Mouse (Mus musculus) MEL (cell line): ENCODE data around the gene Mdp1. TPM values are rescaled to one million over a fixed set of nuclear protein-coding genes. Genes with fewer than 3 reads are reported as not detected.

Experiments
- DNase-seq: peaks from one replicate; pipeline ENCODE4 v3.0.0; 2011; ENCODE audit warnings: low read depth, low spot score
- H3K27ac ChIP-seq: 2 replicates; pipeline ENCODE4 v1.5.1; 2012; ENCODE audit warnings: low read depth, mild to moderate bottlenecking, control low read depth, low read length, moderate library complexity; ENCODE audit not compliant: control insufficient read depth
- H3K27me3 ChIP-seq, 2 experiments: fragments of 150-350 bp in 1 of 2; sonication (generic) in 1 of 2; 2 replicates each; pipeline ENCODE4 v1.6.1; 2012; ENCODE audit warnings: low read length in 2 of 2, mild to moderate bottlenecking in 2 of 2, improper control_type of control experiment in 1 of 2, moderate library complexity in 1 of 2; ENCODE audit not compliant: insufficient read depth in 2 of 2, control insufficient read depth in 1 of 2
- H3K36me3 ChIP-seq, 2 experiments: 2 replicates each; pipeline ENCODE4 v1.6.1; 2012 to 2014; ENCODE audit warnings: low read length in 2 of 2, improper control_type of control experiment in 1 of 2, inconsistent platforms in 1 of 2, mild to moderate bottlenecking in 1 of 2; ENCODE audit not compliant: insufficient read depth in 2 of 2, control insufficient read depth in 1 of 2
- H3K4me1 ChIP-seq, 2 experiments: fragments of 150-350 bp in 1 of 2; sonication (generic) in 1 of 2; 2 replicates each; pipeline ENCODE4 v1.6.1; 2012; ENCODE audit warnings: low read length in 2 of 2, improper control_type of control experiment in 1 of 2, mild to moderate bottlenecking in 1 of 2; ENCODE audit not compliant: insufficient read depth in 2 of 2, control insufficient read depth in 1 of 2
- H3K4me3 ChIP-seq, 2 experiments: fragments of 150-350 bp in 1 of 2; sonication (generic) in 1 of 2; 2 replicates each; pipeline ENCODE4 v1.5.1; 2012; ENCODE audit warnings: low read depth in 2 of 2, low read length in 2 of 2, mild to moderate bottlenecking in 2 of 2, moderate library complexity in 2 of 2, control low read depth in 1 of 2, improper control_type of control experiment in 1 of 2; ENCODE audit not compliant: control insufficient read depth in 1 of 2, insufficient read depth in 1 of 2
- H3K79me2 ChIP-seq: 2 replicates; pipeline ENCODE4 v1.6.1; 2012; ENCODE audit warnings: mild to moderate bottlenecking, low read length, moderate library complexity; ENCODE audit not compliant: control insufficient read depth, poor library complexity, insufficient read depth
- H3K9ac ChIP-seq: 2 replicates; pipeline ENCODE4 v1.6.1; 2012; ENCODE audit warnings: low read depth, mild to moderate bottlenecking, control low read depth, low read length, moderate library complexity; ENCODE audit not compliant: control insufficient read depth, poor library complexity, severe bottlenecking
- H3K9me3 ChIP-seq: fragments of 150-350 bp; sonication (generic); replicated peaks from 2 replicates; pipeline ENCODE4 v1.6.1; 2012; ENCODE audit warnings: mild to moderate bottlenecking, low read length, improper control_type of control experiment, moderate library complexity; ENCODE audit not compliant: insufficient read depth
- E2F4 ChIP-seq: IDR thresholded peaks from 2 replicates; pipeline ENCODE4 v1.6.1; 2011; ENCODE audit warnings: low read depth, low read length, improper control_type of control experiment, borderline replicate concordance
- ELF1 ChIP-seq: IDR thresholded peaks from 2 replicates; pipeline ENCODE4 v1.6.1; 2014; ENCODE audit warnings: low read depth, mild to moderate bottlenecking, inconsistent platforms, low read length, improper control_type of control experiment, moderate library complexity
- HCFC1 ChIP-seq: IDR thresholded peaks from 2 replicates; pipeline ENCODE4 v1.6.1; 2012; ENCODE audit warnings: low read depth, mild to moderate bottlenecking, inconsistent platforms, low read length, improper control_type of control experiment, moderate library complexity
- MAFK ChIP-seq: IDR thresholded peaks from 2 replicates; pipeline ENCODE4 v1.6.1; 2011; ENCODE audit warnings: low read depth, mild to moderate bottlenecking, low read length, improper control_type of control experiment, borderline replicate concordance
- MAX ChIP-seq: IDR thresholded peaks from 2 replicates; pipeline ENCODE4 v1.6.1; 2011; ENCODE audit warnings: low read length, improper control_type of control experiment
- MAZ ChIP-seq: IDR thresholded peaks from 2 replicates; pipeline ENCODE4 v1.6.1; 2012; ENCODE audit warnings: low read depth, mild to moderate bottlenecking, inconsistent platforms, low read length, improper control_type of control experiment
- MXI1 ChIP-seq: IDR thresholded peaks from 2 replicates; pipeline ENCODE4 v1.6.1; 2011; ENCODE audit warnings: mild to moderate bottlenecking, low read depth, low read length, improper control_type of control experiment
- NELFE ChIP-seq: IDR thresholded peaks from 2 replicates; pipeline ENCODE4 v1.6.1; 2011; ENCODE audit warnings: low read depth, low read length, improper control_type of control experiment
- NRF1 ChIP-seq: IDR thresholded peaks from 2 replicates; pipeline ENCODE4 v1.6.1; 2014; ENCODE audit warnings: low read depth, mild to moderate bottlenecking, inconsistent platforms, low read length, improper control_type of control experiment, moderate library complexity; ENCODE audit not compliant: poor library complexity, insufficient read depth, severe bottlenecking
- POLR2AphosphoS2 ChIP-seq: IDR thresholded peaks from 2 replicates; pipeline ENCODE4 v1.6.1; 2011; ENCODE audit warnings: low read length, improper control_type of control experiment
- RCOR1 ChIP-seq: IDR thresholded peaks from 2 replicates; pipeline ENCODE4 v1.6.1; 2012; ENCODE audit warnings: low read depth, mild to moderate bottlenecking, inconsistent platforms, low read length, improper control_type of control experiment
- SIN3A ChIP-seq: IDR thresholded peaks from 2 replicates; pipeline ENCODE4 v1.6.1; 2012; ENCODE audit warnings: low read length, improper control_type of control experiment, inconsistent platforms
- SMC3 ChIP-seq: IDR thresholded peaks from 2 replicates; pipeline ENCODE4 v1.6.1; 2011; ENCODE audit warnings: low read depth, low read length, improper control_type of control experiment
- TAL1 ChIP-seq: IDR thresholded peaks from 2 replicates; pipeline ENCODE4 v1.6.1; 2012; ENCODE audit warnings: mild to moderate bottlenecking, inconsistent platforms, low read length, moderate library complexity, mixed read lengths
- TCF12 ChIP-seq: IDR thresholded peaks from 2 replicates; pipeline ENCODE4 v1.6.1; 2014; ENCODE audit warnings: low read depth, mild to moderate bottlenecking, inconsistent platforms, low read length, improper control_type of control experiment, moderate library complexity
- UBTF ChIP-seq: IDR thresholded peaks from 2 replicates; pipeline ENCODE4 v1.6.1; 2012; ENCODE audit warnings: low read depth, mild to moderate bottlenecking, inconsistent platforms, low read length, improper control_type of control experiment, moderate library complexity, borderline replicate concordance; ENCODE audit not compliant: insufficient read depth
- USF1 ChIP-seq: IDR thresholded peaks from 2 replicates; pipeline ENCODE4 v1.6.1; 2014; ENCODE audit warnings: low read depth, mild to moderate bottlenecking, inconsistent platforms, low read length, improper control_type of control experiment, moderate library complexity
- USF2 ChIP-seq, 2 experiments: IDR thresholded peaks; 2 replicates each; pipeline ENCODE4 v1.6.1; 2011 to 2012; ENCODE audit warnings: improper control_type of control experiment in 2 of 2, low read length in 2 of 2, borderline replicate concordance in 1 of 2, inconsistent platforms in 1 of 2, low read depth in 1 of 2, mild to moderate bottlenecking in 1 of 2; ENCODE audit not compliant: insufficient read depth in 1 of 2
- ZMIZ1 ChIP-seq: IDR thresholded peaks from 2 replicates; pipeline ENCODE4 v1.6.1; 2012; ENCODE audit warnings: low read depth, mild to moderate bottlenecking, inconsistent platforms, low read length, improper control_type of control experiment, moderate library complexity
- polyA plus RNA-seq, 2 experiments: library from polyadenylated mRNA; stranded (reverse) in 1 of 2; unstranded in 1 of 2; fragments of >175 nt in 1 of 2; fragments of >200 nt in 1 of 2; gene quantifications; 2 replicates each; pipeline versions ENCODE4 v1.2.1 to v1.2.4; 2012; ENCODE audit warnings: low replicate concordance in 2 of 2, low read depth in 1 of 2; ENCODE audit not compliant: insufficient read length in 2 of 2, insufficient read depth in 1 of 2, missing spikeins in 1 of 2
- total RNA-seq: library from RNA; depleted of rRNA; stranded (reverse); fragments of 300-350 nt; gene quantifications from 2 replicates; pipeline ENCODE4 v1.2.3, GENCODE M21; 2012

The Mdp1 gene
- total and polyA plus RNA-seq, 3 experiments, result 25.6 to 30.6 TPM; not detected in 1

- Histone ChIP-seq H3K27me3 (no peaks in the 10 kb centered on the region), H3K9me3 (no peaks in the 10 kb centered on the region), H3K4me3 (peak overlapping the region; percentile 69 to 70), H3K36me3 (peaks cover 0 to 37% of the 10 kb centered on the region in 2 experiments; a peak in 2 of 4 replicates), H3K79me2 (peaks cover 32% of the 10 kb centered on the region), H3K4me1 (peaks cover 7 to 15% of the 10 kb centered on the region in 2 experiments; a peak in 3 of 4 replicates), H3K27ac (peak overlapping the region; percentile 93), H3K9ac (peak overlapping the region; percentile 78)
- DNase-seq, result no peak
- TF ChIP-seq RCOR1 (no peak), ELF1 (0 out of 2 replicates have a peak, but pooled peaks have one; percentile 3), NRF1 (no peak), ZMIZ1 (0 out of 2 replicates have a peak, but pooled peaks have one; percentile 23), NELFE (peak; percentile 58; the same call in 1 of the 2 replicates), SMC3 (0 out of 2 replicates have a peak, but pooled peaks have one; percentile 13)
Observed at GRCm38 (mm10) chr14:55671486-55671832, 11.2 kb upstream of the Mdp1 start.

GRCm38 (mm10) chr14:55660636-55661035, 328 bp upstream of the Mdp1 start:
- no peaks in the 10 kb centered on the region for H3K27me3 ChIP-seq
- H3K27ac ChIP-seq, result peak overlapping the region; percentile 85
- no peaks in the 10 kb centered on the region for H3K9me3 ChIP-seq
- peaks cover 2% of the 10 kb centered on the region for H3K79me2 ChIP-seq
- DNase-seq, result no peak
- peak overlapping the region; percentile 69 to 89 for H3K4me3 ChIP-seq
- H3K9ac ChIP-seq, result peak overlapping the region; percentile 67
- TF ChIP-seq HCFC1 (no peak), MXI1 (no peak), SIN3A (no peak), USF2 (IDR thresholded peaks at IDR 0.05; ENCODE audit: borderline replicate concordance in 1 of 2, insufficient read depth in 1 of 2, low read depth in 1 of 2, low read length in 2 of 2) (no peak), MAX (no peak), UBTF (no peak), TCF12 (no peak), USF1 (no peak), NRF1 (no peak), NELFE (no peak), MAFK (no peak), E2F4 (no peak), TAL1 (no peak), POLR2AphosphoS2 (no peak), MAZ (no peak)
- H3K4me1 ChIP-seq, result peaks cover 3 to 14% of the 10 kb centered on the region in 2 experiments
- peaks cover 3 to 11% of the 10 kb centered on the region in 2 experiments; a peak in 3 of 4 replicates for H3K36me3 ChIP-seq
